Mouse (Mus musculus) adrenal gland, postnatal 4 days (tissue): Measurements from ENCODE around the gene 6030452D12Rik. TPM values are rescaled to one million over a fixed set of nuclear protein-coding genes. Genes with fewer than 3 reads are reported as not detected.

ENCODE experiments used
- DNase-seq, 2 experiments: peaks; one replicate each; pipeline ENCODE4 v3.0.0; 2021 to 2022; ENCODE audit warnings: low spot score in 2 of 2, mixed read lengths in 2 of 2
- long read RNA-seq, 2 experiments: library from polyadenylated mRNA; stranded (forward); transcript quantifications; one replicate each; pipeline ENCODE4 v2.0.0; 2021
- total RNA-seq, 2 experiments: library from RNA; stranded (reverse); gene quantifications; 2 replicates each; pipeline ENCODE4 v1.2.3; 2021

The 6030452D12Rik gene
- total RNA-seq: not detected
- long read RNA-seq, experiment 1: 0 reads
- long read RNA-seq, experiment 2: 0 reads

DNA sequence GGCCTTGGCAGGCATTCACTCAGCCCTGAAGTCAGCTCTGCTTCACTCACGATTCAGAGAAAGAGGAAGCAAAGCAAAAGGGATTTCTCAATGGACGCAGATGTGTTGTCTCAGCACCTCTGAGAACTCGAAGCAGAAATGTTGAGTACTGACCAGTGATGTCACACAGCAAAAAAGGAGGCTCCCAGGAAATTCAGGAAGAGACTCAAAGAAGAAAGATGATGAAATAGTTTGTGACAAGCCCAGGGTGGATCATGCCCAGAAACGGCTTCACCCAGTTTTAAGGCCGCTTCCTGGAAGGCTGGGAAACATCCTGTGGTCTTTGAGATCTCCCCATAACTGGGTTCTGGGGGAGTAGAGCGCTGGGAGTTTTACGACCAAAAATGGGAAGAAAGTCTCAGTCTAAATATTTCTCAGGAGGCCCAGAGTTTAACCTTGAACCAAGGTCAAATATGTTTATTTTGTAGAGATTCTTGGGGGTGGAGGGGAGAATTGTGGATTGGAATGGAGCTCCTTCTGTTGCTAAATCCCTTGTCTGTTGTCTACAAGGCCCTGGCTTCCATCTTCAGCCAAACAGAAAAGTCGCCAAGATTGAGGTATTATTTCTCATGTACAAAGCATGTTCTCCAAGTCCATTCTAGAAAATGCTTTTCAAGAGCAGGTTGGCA is at the start of gene 6030452D12Rik:
Gene 6030452D12Rik (plus strand): TSS at position 505 of the 668 bp plus-strand sequence.
- DNase-seq: no peak

DNA sequence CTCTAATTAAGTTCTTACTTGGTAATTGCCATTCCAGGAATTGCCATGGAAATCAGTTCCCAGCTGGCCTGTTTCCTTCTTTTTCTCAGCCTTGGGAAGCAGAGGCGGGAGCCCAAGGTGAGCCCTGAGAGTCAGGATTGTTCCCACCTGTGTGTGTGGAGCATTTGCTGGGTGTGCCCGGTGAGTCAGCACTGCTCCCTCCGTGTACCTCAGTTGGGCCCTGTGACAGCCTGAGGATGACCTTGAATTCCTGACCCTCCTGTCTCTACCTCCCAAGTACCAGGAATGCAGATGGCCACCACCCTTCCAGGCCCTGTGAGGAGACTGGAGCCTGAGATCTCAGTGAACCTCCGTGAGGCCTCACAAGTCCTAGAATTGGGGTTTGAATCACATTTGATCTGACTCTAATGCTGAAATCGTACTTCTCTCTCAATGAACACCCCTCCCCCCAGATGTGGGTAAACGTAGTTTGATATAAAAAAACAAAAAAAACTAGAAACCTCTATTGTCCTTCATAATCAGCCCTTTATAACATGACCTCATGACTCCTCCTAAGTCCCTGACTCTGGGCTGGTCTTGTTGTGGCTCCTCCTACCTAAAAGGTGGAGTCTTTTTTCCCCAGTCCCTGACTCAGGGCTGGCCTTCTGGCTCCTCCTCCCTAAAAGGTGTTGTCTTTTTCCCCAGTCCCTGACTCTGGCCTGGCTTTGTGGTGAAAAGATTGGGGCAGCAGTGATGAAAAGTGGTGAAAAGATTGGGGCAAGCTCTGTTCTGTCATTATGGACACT is 48.8 kb upstream of the 6030452D12Rik start:
- DNase-seq: no peak

DNA sequence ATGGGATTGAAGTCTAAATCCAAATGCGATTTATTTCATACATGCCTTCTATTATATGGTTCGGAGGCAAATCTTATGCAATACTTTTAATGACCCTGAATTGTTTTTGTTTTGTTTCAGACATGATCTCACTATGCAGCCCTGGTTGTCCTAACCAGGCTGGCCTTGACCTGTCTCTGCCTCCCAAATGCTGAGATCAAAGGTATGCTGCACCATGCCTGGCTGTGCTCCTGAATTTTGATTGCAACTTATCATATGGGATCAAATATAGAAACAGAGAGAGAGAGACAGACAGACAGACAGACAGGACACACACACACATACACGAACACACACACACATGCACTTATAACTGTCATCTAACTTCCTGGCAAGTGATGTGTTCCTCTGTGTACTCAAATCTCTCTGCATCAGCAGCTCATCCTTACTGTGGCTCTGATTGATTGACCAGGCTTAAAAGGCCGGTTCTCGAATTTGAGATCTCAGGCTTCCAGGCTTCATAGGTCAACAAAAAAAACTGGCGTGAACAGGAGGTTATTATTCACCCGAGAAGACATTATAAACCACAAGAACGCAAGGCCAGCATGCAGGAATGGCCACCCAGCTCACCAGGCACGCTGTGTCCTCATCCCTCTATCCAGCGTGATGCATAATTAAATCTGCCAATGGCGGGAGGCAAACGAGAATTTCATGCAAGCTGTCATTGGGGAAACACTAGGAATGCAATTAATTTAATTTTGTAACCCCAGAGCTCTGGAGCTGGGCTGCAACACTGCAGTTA is 47.4 kb upstream of the 6030452D12Rik start:
- no peak for DNase-seq

DNA sequence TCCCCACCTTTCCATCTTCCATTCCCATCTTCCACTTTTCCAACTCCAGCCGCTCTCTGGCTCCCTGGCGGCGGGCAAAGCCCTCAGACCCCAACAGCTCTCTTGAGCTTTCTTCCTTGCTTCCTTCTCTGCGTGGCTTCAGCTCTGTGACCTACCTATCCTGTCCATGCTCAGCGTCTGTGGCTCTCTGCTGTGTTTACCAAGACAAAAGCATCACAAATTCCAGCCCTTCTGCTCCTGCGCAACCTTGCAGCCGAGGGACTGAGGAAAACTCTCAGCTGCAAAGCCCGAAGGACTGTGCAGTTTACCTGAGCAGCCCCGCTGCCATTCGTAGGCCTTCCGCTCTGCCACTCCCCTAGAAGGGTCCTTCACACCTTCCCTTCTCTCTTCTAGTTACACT is 46.3 kb upstream of the 6030452D12Rik start:
- DNase-seq: no peak

DNA sequence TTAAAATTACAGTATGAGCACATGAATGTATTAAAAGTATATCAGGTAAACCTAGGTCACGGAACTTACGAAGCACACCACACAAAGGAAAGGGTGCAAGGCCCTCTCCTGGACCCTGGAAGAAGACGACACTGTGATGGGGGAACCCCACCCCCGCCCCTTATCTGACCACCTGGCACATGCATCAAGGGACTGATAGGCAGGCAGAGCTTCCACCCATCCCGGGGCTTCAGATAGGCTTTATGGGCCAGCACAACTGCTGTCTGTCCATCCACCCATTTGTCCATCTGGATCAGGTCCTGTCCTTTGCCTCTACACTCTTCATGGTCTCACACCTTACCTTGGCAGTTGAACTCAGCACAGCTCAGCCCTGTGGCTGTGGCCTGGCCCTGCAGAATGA is 38.2 kb upstream of the 6030452D12Rik start:
- DNase-seq: no peak

DNA sequence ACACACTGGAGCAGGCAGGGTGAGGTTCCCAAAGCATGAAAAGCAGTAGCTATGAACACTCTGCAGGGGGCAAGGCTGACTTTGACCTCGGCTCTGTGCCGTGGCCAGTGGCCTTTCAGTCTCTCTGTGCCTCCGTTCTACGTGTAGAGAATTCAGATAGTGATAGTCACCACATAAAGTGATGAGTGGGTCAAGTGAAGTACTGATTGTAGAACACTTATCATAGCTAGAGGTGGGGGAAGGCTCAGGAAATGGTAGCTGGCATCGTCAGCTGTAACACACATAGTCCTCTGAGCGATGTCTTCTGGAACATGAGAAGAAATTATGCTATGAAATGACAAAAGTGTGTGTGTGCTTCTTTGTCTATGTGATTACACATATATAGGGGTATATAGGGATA is 36.5 kb upstream of the 6030452D12Rik start:
- DNase-seq: no peak

- no peak for DNase-seq
Observed at GRCm38 (mm10) chr8:106469485-106469884, 30.8 kb upstream of the 6030452D12Rik start.

- no peak for DNase-seq
Observed at GRCm38 (mm10) chr8:106474001-106474400, 26.3 kb upstream of the 6030452D12Rik start.

DNA sequence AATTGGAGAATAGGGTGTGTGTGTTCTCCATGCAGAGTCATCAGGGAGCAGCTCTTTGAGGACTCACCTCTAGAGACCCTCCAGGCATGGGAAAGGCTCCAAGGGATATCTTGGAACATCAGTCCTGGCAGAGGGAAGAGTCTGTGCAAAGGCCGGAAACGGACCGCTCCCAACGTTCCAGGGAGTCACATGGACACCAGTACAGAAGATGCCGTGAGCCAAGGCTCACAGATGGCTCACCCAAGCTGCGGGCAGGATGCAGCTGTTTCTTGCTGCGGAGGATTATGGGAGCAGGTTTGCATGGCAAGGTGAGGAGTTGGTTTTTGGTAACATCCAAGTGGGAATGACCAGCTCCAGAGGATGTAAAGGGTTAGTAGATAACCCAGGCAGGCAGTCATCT is 3.9 kb downstream of the 6030452D12Rik start:
- DNase-seq: no peak

GRCm38 (mm10) chr8:106505328-106505965 is 5.1 kb downstream of the 6030452D12Rik start:
- peak in 1 of 2 experiments; percentile 1 for DNase-seq

DNA sequence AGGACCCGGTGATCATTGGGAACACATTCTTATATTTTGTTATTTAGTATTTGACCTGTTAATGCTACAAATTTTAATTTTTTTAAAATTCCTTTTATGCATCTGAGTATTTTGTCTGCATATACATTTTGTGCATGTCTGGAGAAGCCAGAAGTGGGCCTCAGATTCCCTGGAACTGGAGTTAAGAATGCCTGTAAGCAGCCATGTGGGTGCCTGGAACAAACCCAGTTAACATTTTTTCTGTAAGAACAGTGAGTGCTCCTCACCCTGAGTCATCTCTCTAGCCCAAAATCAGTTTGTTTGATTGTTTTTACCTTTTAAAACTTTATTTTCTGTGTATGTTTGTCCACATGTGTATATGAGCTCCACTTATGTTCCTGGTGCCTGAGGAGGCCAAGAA is 5.8 kb downstream of the 6030452D12Rik start:
- DNase-seq: no peak

- no peak for DNase-seq
Observed at GRCm38 (mm10) chr8:106507761-106508331, 7.5 kb downstream of the 6030452D12Rik start.

- DNase-seq: no peak
Observed at GRCm38 (mm10) chr8:106508456-106508855, 8.1 kb downstream of the 6030452D12Rik start.

DNA sequence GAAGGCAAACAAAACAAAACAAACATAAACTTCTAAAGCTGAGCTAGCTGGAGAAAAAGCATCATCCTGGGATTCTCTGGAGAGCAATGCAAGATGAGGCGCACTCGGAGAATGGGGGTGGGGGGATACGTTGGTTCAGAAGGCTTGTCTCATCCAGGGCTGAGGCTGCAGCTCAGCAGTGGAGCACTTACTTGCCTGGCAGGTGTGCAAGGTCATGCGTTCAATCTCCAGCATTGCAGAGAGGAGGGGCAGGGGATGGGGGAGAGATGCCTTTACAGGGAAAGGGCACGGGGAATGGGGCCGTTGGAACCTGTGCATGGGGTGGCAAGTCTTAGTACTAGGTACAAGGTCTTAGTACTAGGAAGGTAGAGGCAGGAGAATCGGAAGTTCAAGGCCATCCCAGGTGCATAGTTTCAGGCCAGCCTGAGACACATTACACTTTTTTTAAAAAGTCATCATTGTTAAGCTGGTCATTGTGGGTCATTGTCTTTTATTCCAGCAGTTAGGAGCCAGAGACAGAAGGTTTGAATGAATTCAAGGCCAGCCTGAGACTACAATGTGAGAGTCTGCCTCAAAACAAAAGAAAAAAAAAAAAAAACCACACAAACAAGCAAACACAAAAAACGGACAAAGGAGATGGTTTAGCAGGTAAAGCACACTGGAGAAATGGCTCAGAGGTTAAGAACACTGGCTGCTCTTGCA is 8.9 kb downstream of the 6030452D12Rik start:
- DNase-seq: no peak

GRCm38 (mm10) chr8:106510365-106510975 is 10.1 kb downstream of the 6030452D12Rik start, which contains the start of gene Cdh3:
Cdh3 (plus strand) TSS chr8:106510891.
- DNase-seq: no peak

- no peak for DNase-seq
Observed at GRCm38 (mm10) chr8:106511065-106511501, 10.8 kb downstream of the 6030452D12Rik start.

- no peak for DNase-seq
Observed at GRCm38 (mm10) chr8:106511531-106512041, 11.3 kb downstream of the 6030452D12Rik start.

- no peak for DNase-seq
Observed at GRCm38 (mm10) chr8:106512475-106513150, 12.3 kb downstream of the 6030452D12Rik start.
